Mouse (Mus musculus): Measurements from ENCODE around the gene Tmem221.

Gene Tmem221

GRCm38 (mm10) chr8:71577856-71578387 is 19.3 kb upstream of the Tmem221 start:
- no peak for DNase-seq (ENCODE audit: low read depth, low spot score)

- DNase-seq (ENCODE audit: low read depth, low spot score): no peak
These were observed 16.3 kb upstream of the Tmem221 start for GRCm38 (mm10) chr8:71575020-71575419.

GRCm38 (mm10) chr8:71574426-71574825 is 15.8 kb upstream of the Tmem221 start:
- no peak for DNase-seq (ENCODE audit: low read depth, low spot score)

GRCm38 (mm10) chr8:71572847-71573633 is 14.4 kb upstream of the Tmem221 start:
- no peak for DNase-seq (ENCODE audit: low read depth, low spot score)

GRCm38 (mm10) chr8:71572077-71572476 is 13.4 kb upstream of the Tmem221 start:
- DNase-seq (ENCODE audit: low read depth, low spot score): no peak

GRCm38 (mm10) chr8:71570291-71570954 is 11.8 kb upstream of the Tmem221 start:
- DNase-seq (ENCODE audit: low read depth, low spot score): peak; percentile 100

GRCm38 (mm10) chr8:71569366-71570290 is 11.0 kb upstream of the Tmem221 start:
- DNase-seq (ENCODE audit: low read depth, low spot score): peak; percentile 98

- no peak for DNase-seq (ENCODE audit: low read depth, low spot score)
These were observed 10.3 kb upstream of the Tmem221 start for GRCm38 (mm10) chr8:71568941-71569340.

GRCm38 (mm10) chr8:71568387-71568937 is 9.8 kb upstream of the Tmem221 start, which contains the start of gene Slc27a1:
Gene Slc27a1 (plus strand): TSS chr8:71568882.
- DNase-seq (ENCODE audit: low read depth, low spot score): no peak

- DNase-seq (ENCODE audit: low read depth, low spot score): no peak
These were observed 8.9 kb upstream of the Tmem221 start for GRCm38 (mm10) chr8:71567587-71567986.

GRCm38 (mm10) chr8:71566501-71566900 is 7.8 kb upstream of the Tmem221 start, which contains the start of gene Nxnl1:
Gene Nxnl1 (minus strand): TSS chr8:71566601.
- no peak for DNase-seq (ENCODE audit: low read depth, low spot score)

GRCm38 (mm10) chr8:71563992-71564391 is 5.3 kb upstream of the Tmem221 start:
- no peak for DNase-seq (ENCODE audit: low read depth, low spot score)

GRCm38 (mm10) chr8:71562751-71563150 is 4.1 kb upstream of the Tmem221 start:
- DNase-seq (ENCODE audit: low read depth, low spot score): peak; percentile 88

- DNase-seq (ENCODE audit: low read depth, low spot score): peak; percentile 90
These were observed 2.7 kb upstream of the Tmem221 start for GRCm38 (mm10) chr8:71561401-71561800.

- DNase-seq (ENCODE audit: low read depth, low spot score): no peak
These were observed 2.1 kb upstream of the Tmem221 start for GRCm38 (mm10) chr8:71560765-71561164.

GRCm38 (mm10) chr8:71560071-71560470 is 1.4 kb upstream of the Tmem221 start:
- DNase-seq (ENCODE audit: low read depth, low spot score): no peak

GRCm38 (mm10) chr8:71558958-71559690 is 453 bp upstream of the Tmem221 start:
- peak; percentile 96 for DNase-seq (ENCODE audit: low read depth, low spot score)

GRCm38 (mm10) chr8:71554644-71555043 is 4.0 kb downstream of the Tmem221 start:
- no peak for DNase-seq (ENCODE audit: low read depth, low spot score)

GRCm38 (mm10) chr8:71554001-71554400 is 4.7 kb downstream of the Tmem221 start:
- no peak for DNase-seq (ENCODE audit: low read depth, low spot score)

GRCm38 (mm10) chr8:71552770-71553169 is 5.9 kb downstream of the Tmem221 start:
- DNase-seq (ENCODE audit: low read depth, low spot score): no peak
